Mouse (Mus musculus) testis, adult 2 months (tissue): ENCODE measurements around the gene Sowaha. TPM values are rescaled to one million over a fixed set of nuclear protein-coding genes. Genes with fewer than 3 reads are reported as not detected.

Source experiments
- H3K27ac ChIP-seq: fragments of 200-500 bp; 2 replicates; pipeline ENCODE4 v1.5.1; 2012; ENCODE audit warnings: low read depth, low read length; ENCODE audit not compliant: control insufficient read depth, insufficient read depth
- H3K27me3 ChIP-seq: fragments of 200-500 bp; 2 replicates; pipeline ENCODE4 v1.6.1; 2012; ENCODE audit warnings: mild to moderate bottlenecking, low read length, moderate library complexity; ENCODE audit not compliant: control insufficient read depth, insufficient read depth
- H3K36me3 ChIP-seq: fragments of 200-500 bp; 2 replicates; pipeline ENCODE4 v1.6.1; 2012; ENCODE audit warnings: mild to moderate bottlenecking, low read length; ENCODE audit not compliant: control insufficient read depth, insufficient read depth
- H3K4me1 ChIP-seq: fragments of 200-500 bp; 2 replicates; pipeline ENCODE4 v1.6.1; 2012; ENCODE audit warnings: low read length; ENCODE audit not compliant: control insufficient read depth, insufficient read depth
- H3K4me3 ChIP-seq: fragments of 200-500 bp; 2 replicates; pipeline ENCODE4 v1.5.1; 2012; ENCODE audit warnings: low read depth, mild to moderate bottlenecking, low read length, moderate library complexity, mixed read lengths; ENCODE audit not compliant: control insufficient read depth
- CTCF ChIP-seq: fragments of 200-500 bp; IDR thresholded peaks from 2 replicates; pipeline ENCODE4 v1.5.1; 2012; ENCODE audit warnings: low read depth, mild to moderate bottlenecking, inconsistent platforms, low read length, moderate library complexity; ENCODE audit not compliant: control insufficient read depth, insufficient read depth, insufficient replicate concordance
- POLR2A ChIP-seq: fragments of 200-500 bp; IDR thresholded peaks from 2 replicates; pipeline ENCODE4 v1.6.1; 2012; ENCODE audit warnings: low read depth, mild to moderate bottlenecking, inconsistent platforms, low read length, moderate library complexity; ENCODE audit not compliant: control insufficient read depth
- polyA plus RNA-seq: library from polyadenylated mRNA; depleted of rRNA; stranded (reverse); fragments of >200 nt; gene quantifications from 2 replicates; pipeline ENCODE4 v1.2.3, GENCODE M21; 2012

The Sowaha gene
- polyA plus RNA-seq, 1 experiment = 0.10 TPM

DNA sequence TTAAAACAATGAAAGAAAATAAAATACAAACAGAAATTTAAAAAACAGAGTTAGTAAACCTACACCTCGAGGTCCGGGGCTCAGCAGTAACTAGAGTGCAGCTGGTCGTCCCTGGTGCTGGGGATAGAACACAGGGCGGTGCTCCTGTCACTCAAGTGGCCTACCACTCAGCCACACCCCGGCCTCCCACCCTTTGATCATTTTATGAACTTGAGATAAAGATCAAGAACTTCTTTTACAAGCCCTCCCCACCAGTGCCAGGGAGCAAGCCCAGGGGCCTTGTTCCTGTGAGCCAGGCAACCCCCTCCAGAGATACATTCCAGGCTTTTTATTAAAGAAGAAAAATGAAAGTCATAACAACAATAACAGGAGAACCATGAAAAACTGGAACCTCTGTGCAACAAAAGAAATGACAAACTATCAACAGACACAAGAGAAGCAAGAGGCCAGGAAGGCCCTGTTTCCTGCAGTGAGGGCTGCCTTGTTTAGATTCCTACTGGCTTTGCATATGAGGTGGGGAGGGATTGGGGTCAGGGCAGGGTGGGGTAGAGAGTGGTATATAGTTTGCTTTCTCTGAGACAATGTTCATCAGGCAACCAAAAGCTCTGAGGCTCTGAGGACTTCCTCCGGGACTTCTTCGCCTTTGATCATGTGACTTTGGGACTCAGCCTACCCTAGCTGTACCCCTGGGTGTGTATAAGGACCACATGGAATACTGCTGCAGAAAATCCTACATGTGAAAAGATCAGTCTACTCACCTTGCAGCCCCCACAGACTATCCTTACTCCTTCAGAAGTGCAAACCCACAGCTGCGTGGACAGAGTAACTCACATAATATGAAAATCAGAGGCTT lies 36.9 kb upstream of the Sowaha start:
- TF ChIP-seq POLR2A = no peak
- TF ChIP-seq CTCF = no peak

GRCm38 (mm10) chr11:53510351-53510750 lies 30.3 kb upstream of the Sowaha start:
- Histone ChIP-seq H3K4me1 (no peaks in the 10 kb centered on the region), H3K4me3 (no peak overlapping the region), H3K36me3 (no peaks in the 10 kb centered on the region), H3K27me3 (no peaks in the 10 kb centered on the region), H3K27ac (no peak overlapping the region)
- TF ChIP-seq CTCF = no peak
- TF ChIP-seq POLR2A = no peak

More for the DNA sequence above, 36.9 kb upstream of the Sowaha start:
- H3K27ac ChIP-seq = no peak overlapping the region
- H3K36me3 ChIP-seq = no peaks in the 10 kb centered on the region
- no peak overlapping the region for H3K4me3 ChIP-seq
- H3K4me1 ChIP-seq = peaks cover 5% of the 10 kb centered on the region; the same call in 1 of the 2 replicates
- H3K27me3 ChIP-seq = no peaks in the 10 kb centered on the region

DNA sequence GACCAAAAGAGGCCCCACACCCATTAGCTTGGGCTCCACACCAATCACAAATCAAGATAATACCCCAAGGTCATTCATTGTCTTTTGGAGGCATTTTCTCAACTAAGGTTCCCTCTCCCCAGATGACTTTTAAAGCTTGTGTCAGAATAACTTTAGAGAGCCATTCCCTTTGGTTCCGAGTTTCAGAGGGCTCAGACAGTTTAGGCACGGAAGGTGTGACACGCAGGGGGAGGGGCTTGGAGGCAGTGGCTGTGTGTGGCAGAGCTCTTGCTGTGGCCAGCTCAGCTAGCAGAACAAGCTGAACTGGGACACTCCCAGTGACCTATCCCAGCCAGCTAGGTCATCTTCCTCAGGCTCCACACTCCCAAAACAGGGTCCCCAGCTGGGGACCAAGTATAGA lies 28.5 kb upstream of the Sowaha start:
- Histone ChIP-seq H3K27me3 (no peaks in the 10 kb centered on the region), H3K27ac (no peak overlapping the region), H3K4me3 (no peak overlapping the region), H3K4me1 (no peaks in the 10 kb centered on the region), H3K36me3 (no peaks in the 10 kb centered on the region)
- TF ChIP-seq CTCF (no peak), POLR2A (no peak)

DNA sequence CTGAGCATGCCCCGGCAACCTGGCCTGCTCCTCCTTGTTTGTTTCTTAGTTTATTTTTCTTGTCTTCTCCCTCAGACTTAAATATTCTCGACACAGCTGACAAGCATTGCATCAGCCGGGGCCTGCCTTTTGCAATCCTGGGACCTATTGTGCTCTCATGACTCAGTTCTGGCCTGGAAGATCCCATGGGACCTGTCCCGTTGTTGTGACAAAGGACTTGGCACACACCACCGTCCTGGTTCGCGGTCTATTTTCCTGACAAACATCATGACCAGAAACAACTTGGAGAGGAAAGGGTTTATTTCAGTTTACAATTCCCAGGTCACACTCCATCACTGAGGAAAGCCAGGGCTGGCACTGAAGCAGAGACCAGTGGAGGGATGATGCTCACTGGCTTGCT lies 28.1 kb upstream of the Sowaha start:
- TF ChIP-seq CTCF (no peak), POLR2A (no peak)
- H3K27me3 ChIP-seq = no peaks in the 10 kb centered on the region

GRCm38 (mm10) chr11:53507098-53507805 lies 27.2 kb upstream of the Sowaha start:
- Histone ChIP-seq H3K36me3 (no peaks in the 10 kb centered on the region), H3K4me3 (no peak overlapping the region), H3K27me3 (no peaks in the 10 kb centered on the region), H3K27ac (no peak overlapping the region), H3K4me1 (no peaks in the 10 kb centered on the region)
- TF ChIP-seq CTCF (no peak), POLR2A (no peak)

More for the DNA sequence above, 28.1 kb upstream of the Sowaha start:
- no peak overlapping the region for H3K4me3 ChIP-seq
- H3K36me3 ChIP-seq = no peaks in the 10 kb centered on the region
- H3K27ac ChIP-seq = no peak overlapping the region
- no peaks in the 10 kb centered on the region for H3K4me1 ChIP-seq

DNA sequence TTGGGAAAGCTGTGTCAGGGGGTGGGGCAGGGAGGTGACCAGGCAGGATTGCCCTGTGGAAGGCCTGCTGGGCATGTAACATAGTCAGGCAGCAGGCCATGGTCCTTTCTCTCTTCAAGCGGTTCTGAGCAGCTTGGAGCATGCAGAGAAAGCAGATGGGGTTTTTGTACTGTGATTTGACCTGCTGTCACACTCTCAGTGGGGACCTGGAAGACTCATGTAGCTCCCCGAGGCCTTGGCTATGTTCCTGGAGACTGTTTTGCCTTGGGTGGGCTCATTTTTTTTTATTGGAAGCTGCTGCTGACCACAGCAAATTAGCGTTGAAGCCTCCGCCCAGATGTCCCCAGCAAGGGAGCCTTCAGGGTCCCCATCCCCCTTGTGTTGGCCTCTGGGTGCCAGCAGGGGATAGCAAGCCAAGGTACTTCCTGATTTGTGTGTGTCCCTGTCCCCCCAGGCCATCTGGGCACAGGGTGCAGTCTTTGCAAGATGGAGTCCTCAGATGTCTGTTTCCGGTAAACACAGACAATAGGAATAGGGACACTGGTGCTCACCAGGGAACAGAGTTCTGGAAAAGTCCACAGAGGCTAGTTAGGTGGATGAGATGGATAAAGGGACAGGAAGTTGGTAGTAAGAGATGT lies 25.1 kb upstream of the Sowaha start:
- Histone ChIP-seq H3K27me3 (no peaks in the 10 kb centered on the region), H3K4me3 (no peak overlapping the region), H3K36me3 (no peaks in the 10 kb centered on the region), H3K4me1 (no peaks in the 10 kb centered on the region), H3K27ac (no peak overlapping the region)
- no peak for TF ChIP-seq CTCF
- no peak for TF ChIP-seq POLR2A

- H3K27ac ChIP-seq = no peak overlapping the region
- TF ChIP-seq CTCF (no peak), POLR2A (no peak)
- H3K4me3 ChIP-seq = no peak overlapping the region
Observed at GRCm38 (mm10) chr11:53504376-53504775, 24.3 kb upstream of the Sowaha start.

More at GRCm38 (mm10) chr11:53504376-53504775, 24.3 kb upstream of the Sowaha start:
- no peaks in the 10 kb centered on the region for H3K36me3 ChIP-seq
- H3K4me1 ChIP-seq = no peaks in the 10 kb centered on the region
- H3K27me3 ChIP-seq = no peaks in the 10 kb centered on the region
